Mouse (Mus musculus) embryonic facial prominence, embryonic 12.5 days (tissue): ENCODE measurements around the gene Fam241b. TPM values are rescaled to one million over a fixed set of nuclear protein-coding genes. Genes with fewer than 3 reads are reported as not detected.

Experiments
- ATAC-seq: fragments of 200-750 bp; cut with Nextera tagmentation; 2 replicates; pipeline ENCODE4 v1.8.0; 2017; ENCODE audit not compliant: insufficient number of reproducible peaks, insufficient read depth, low FRiP score, low TSS enrichment
- H3K27ac ChIP-seq: fragments of 300-500 bp; sonication (generic); 2 replicates; pipeline ENCODE4 v1.5.1; 2016; ENCODE audit warnings: mild to moderate bottlenecking
- H3K27me3 ChIP-seq: fragments of 300-500 bp; sonication (generic); 2 replicates; pipeline ENCODE4 v1.6.1; 2016; ENCODE audit warnings: mild to moderate bottlenecking, moderate library complexity
- H3K36me3 ChIP-seq: fragments of 300-500 bp; sonication (generic); 2 replicates; pipeline ENCODE4 v1.6.1; 2016; ENCODE audit warnings: mild to moderate bottlenecking
- H3K4me1 ChIP-seq: fragments of 300-500 bp; sonication (generic); 2 replicates; pipeline ENCODE4 v1.6.1; 2016
- H3K4me2 ChIP-seq: fragments of 300-500 bp; sonication (generic); replicated peaks from 2 replicates; pipeline ENCODE4 v1.6.1; 2016; ENCODE audit warnings: mild to moderate bottlenecking, moderate library complexity
- H3K4me3 ChIP-seq: fragments of 300-500 bp; sonication (generic); 2 replicates; pipeline ENCODE4 v1.5.1; 2016; ENCODE audit warnings: mild to moderate bottlenecking
- H3K9ac ChIP-seq: fragments of 300-500 bp; sonication (generic); 2 replicates; pipeline ENCODE4 v1.6.1; 2016; ENCODE audit warnings: mild to moderate bottlenecking, moderate library complexity
- H3K9me3 ChIP-seq: fragments of 300-500 bp; sonication (generic); 2 replicates; pipeline ENCODE4 v1.6.1; 2016; ENCODE audit warnings: mild to moderate bottlenecking, moderate library complexity
- WGBS: fragments of 180-500 bp; shearing (Covaris S2); methylation state at CpG from one replicate; pipeline ENCODE4 v1.1.7; 2016; 5-methylcytosine and 5-hydroxymethylcytosine counted together
- polyA plus RNA-seq: library from polyadenylated mRNA; unstranded; fragments of >200 nt; fragmentation: Nextera tagmentation; extraction: Ambion mirVana; gene quantifications from 2 replicates; pipeline ENCODE4 v1.2.1, GENCODE M21; 2016

The Fam241b gene
- polyA plus RNA-seq, 1 experiment from 2014 or later: 20.9 TPM

DNA sequence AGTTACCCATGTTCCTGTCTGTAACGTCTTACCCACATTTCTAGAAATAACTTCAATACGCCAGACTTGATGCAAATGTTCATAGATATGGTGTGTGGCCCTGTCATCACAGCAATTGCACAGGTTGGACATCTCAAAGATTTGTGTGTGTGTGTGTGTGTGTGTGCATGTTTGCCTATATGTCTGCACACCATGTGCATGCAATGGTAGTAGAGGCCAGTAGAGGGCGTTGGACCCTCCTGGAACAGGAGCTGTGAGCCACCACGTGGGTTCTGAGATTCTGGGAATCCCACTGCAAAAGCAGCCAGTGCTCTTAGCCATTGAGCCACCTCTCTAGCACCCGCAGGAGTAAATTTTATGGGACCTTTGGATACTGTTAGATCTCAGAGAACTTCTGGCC is 80.9 kb downstream of the Fam241b start:
- 65% methylated on average over 5 of the region's 5 CpGs for WGBS
- H3K27me3 ChIP-seq: no peaks in the 10 kb centered on the region
- peaks cover 24% of the 10 kb centered on the region for H3K4me1 ChIP-seq
- no peak overlapping the region for H3K4me3 ChIP-seq
- no peak overlapping the region for H3K9ac ChIP-seq
- H3K4me2 ChIP-seq: no peak overlapping the region
- H3K9me3 ChIP-seq: no peaks in the 10 kb centered on the region
- no peak overlapping the region for H3K27ac ChIP-seq
- H3K36me3 ChIP-seq: no peaks in the 10 kb centered on the region
- no peak for ATAC-seq

DNA sequence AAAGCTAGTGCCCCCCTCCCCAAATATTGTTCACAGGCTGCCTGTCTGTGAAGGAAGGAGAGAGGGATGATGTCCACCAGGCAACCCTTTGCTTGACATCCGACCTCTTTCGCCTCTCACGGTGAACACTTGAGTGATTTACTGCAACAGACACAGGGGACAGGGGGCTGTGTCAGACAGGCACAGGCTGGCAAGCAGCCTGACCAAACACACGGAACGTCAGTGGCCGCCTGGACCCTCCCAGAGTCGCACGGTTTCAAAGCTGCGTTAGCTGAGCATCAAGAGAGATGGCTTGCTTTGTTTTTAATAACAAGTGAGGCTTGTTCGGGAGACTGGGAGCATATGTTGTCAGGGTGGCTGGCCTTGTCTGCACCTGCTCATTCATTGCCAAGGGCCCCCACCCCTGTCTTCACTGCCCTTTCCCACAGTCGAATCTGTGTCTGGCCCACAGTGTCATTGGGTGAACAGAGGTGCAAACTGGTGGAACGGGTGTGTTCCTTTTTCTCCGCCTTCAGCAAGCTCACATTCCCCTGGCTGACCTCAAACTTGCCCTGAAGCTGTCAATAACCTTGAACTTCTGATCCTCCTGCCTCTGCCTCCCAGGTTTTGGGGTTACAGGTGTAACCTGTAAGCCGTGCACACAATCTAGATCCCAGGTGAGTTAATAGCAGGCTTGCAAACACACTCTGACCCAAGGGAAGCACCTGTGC is 82.6 kb downstream of the Fam241b start:
- 44% methylated on average over 14 of the region's 14 CpGs for WGBS
- H3K4me1 ChIP-seq: peaks cover 22% of the 10 kb centered on the region
- peak overlapping the region; percentile 69 for H3K27ac ChIP-seq
- no peaks in the 10 kb centered on the region for H3K27me3 ChIP-seq
- H3K36me3 ChIP-seq: no peaks in the 10 kb centered on the region
- no peak for ATAC-seq
- no peaks in the 10 kb centered on the region for H3K9me3 ChIP-seq
- no peak overlapping the region for H3K4me3 ChIP-seq
- H3K4me2 ChIP-seq: no peak overlapping the region
- no peak overlapping the region for H3K9ac ChIP-seq

DNA sequence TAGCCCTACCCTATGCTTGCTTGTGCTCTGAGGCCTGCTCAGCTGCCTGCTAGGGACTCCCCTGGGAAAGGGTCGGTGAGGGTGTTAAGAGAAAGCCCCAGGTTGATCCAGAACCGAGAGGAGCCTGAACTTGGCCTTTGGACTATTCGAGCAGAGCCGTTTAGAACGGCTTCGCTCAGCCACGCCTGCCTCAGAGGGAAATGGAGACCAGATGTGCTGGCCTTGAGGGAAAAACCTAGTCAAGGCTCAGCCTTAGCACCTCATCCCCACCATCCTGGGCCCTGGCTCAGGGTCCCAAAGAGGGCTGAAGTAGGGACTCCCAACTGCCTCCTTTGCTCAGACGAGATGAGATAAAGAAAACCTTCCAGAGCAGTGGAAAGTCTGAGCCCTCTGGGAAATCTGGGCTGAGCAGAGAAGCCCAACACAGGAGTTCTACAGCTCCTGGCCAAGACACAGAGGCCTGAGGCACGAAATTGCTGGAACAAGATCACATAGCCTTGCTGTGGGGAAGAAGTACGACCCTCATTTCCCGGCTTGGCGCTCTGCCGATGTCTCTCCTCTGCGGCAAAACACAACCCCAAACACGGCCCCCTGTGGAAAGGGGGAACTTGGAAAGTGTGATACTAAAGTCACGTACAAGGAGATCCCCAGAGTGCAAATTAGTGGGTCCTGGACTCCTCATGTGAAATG is 83.4 kb downstream of the Fam241b start:
- 26% methylated on average over 16 of the region's 16 CpGs for WGBS
- peak; percentile 35; the same call in 1 of the 2 replicates for ATAC-seq
- H3K4me2 ChIP-seq: no peak overlapping the region
- no peaks in the 10 kb centered on the region for H3K27me3 ChIP-seq
- no peak overlapping the region for H3K4me3 ChIP-seq
- no peak overlapping the region for H3K9ac ChIP-seq
- H3K4me1 ChIP-seq: peaks cover 21% of the 10 kb centered on the region
- peak overlapping the region; percentile 69 for H3K27ac ChIP-seq
- no peaks in the 10 kb centered on the region for H3K36me3 ChIP-seq
- H3K9me3 ChIP-seq: no peaks in the 10 kb centered on the region

DNA sequence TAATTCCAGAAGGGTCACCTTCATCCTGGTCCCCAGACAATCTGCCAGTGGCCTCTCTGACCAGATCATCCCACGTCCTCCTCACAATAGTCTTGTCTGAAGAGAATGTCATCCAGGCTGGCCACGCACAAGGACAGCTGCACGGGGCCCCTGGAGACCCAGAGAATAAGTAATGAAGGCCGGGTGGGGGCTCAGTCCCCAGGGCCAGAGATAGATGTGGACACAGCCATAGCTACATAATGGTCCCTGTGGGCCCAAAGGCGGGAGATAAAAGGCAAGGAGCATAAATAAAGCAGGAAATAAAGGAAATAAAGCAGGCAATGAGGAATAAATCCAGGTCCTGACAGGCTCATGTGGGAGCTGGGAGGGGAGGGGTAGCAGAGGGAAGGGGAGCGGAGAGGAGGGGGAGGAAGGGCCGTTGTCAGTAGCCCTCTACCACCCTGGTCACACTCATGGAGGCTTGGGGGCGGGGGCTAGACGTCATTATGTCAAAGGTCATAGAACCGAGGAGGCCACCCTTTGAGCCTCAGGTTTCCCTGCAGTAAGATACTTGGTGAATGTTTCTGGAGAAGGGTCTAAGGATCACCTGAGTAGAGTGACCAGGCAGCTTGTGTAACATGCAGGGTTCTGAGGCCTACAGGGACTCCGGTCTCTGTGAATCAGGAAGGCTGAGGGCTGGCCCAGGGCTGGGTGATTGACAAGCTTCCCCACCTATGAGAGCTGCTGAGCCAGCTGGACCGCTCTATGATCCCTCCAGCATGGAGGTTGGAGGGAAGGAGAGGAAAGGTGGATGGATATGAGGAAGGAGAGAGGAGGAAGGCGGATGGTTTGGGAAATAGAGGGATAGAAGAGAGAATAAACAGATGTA is 85.0 kb downstream of the Fam241b start:
- H3K4me1 ChIP-seq: peaks cover 21% of the 10 kb centered on the region
- H3K27me3 ChIP-seq: no peaks in the 10 kb centered on the region
- H3K4me2 ChIP-seq: no peak overlapping the region
- no peaks in the 10 kb centered on the region for H3K9me3 ChIP-seq
- H3K27ac ChIP-seq: no peak overlapping the region
- 74% methylated on average over 13 of the region's 13 CpGs for WGBS
- H3K9ac ChIP-seq: no peak overlapping the region
- no peak overlapping the region for H3K4me3 ChIP-seq
- no peaks in the 10 kb centered on the region for H3K36me3 ChIP-seq
- no peak; the same call in 1 of the 2 replicates for ATAC-seq

Other genes starting within 250 kb of the Fam241b start
- gene Col13a1, start 164.8 kb downstream of the Fam241b start, polyA plus RNA-seq: 6.9 and 8.4 TPM in 2 replicates
- gene Neurog3, start 10.8 kb downstream of the Fam241b start, polyA plus RNA-seq: 0.22 and 0.24 TPM in 2 replicates
- gene Tspan15, start 87.3 kb upstream of the Fam241b start, polyA plus RNA-seq: 19.0 and 19.5 TPM in 2 replicates
- not detected in 2 replicates for gene Tacr2, start 108.5 kb upstream of the Fam241b start, polyA plus RNA-seq
- 38.2 and 40.4 TPM in 2 replicates for gene Hk1, start 236.0 kb upstream of the Fam241b start, polyA plus RNA-seq